Mouse (Mus musculus) neural tube, embryonic 11.5 days (tissue): Measurements from ENCODE around the gene Rpl35. TPM values are rescaled to one million over a fixed set of nuclear protein-coding genes. Genes with fewer than 3 reads are reported as not detected.
A peak's percentile ranks its signal among the peaks of the same experiment; 100 is the strongest.

Experiments
- ATAC-seq: fragments of 200-750 bp; cut with Nextera tagmentation; 2 replicates; pipeline ENCODE4 v1.8.0; 2017; ENCODE audit warnings: moderate number of reproducible peaks, mild to moderate bottlenecking, moderate TSS enrichment, moderate library complexity; ENCODE audit not compliant: insufficient read depth, low FRiP score, low TSS enrichment
- DNase-seq: peaks from one replicate; pipeline ENCODE4 v3.0.0-alpha.2; 2015; ENCODE audit warnings: low spot score
- H3K27ac ChIP-seq: fragments of 300-500 bp; sonication (generic); 2 replicates; pipeline ENCODE4 v1.5.1; 2014; ENCODE audit warnings: low read depth, mild to moderate bottlenecking, low read length
- H3K27me3 ChIP-seq: fragments of 300-500 bp; sonication (generic); 2 replicates; pipeline ENCODE4 v1.6.1; 2014; ENCODE audit warnings: mild to moderate bottlenecking, low read length, mixed read lengths; ENCODE audit not compliant: control insufficient read depth, insufficient read depth
- H3K36me3 ChIP-seq: fragments of 300-500 bp; sonication (generic); 2 replicates; pipeline ENCODE4 v1.6.1; 2014; ENCODE audit warnings: mild to moderate bottlenecking, low read length, moderate library complexity, mixed read lengths; ENCODE audit not compliant: control insufficient read depth, insufficient read depth
- H3K4me1 ChIP-seq: fragments of 300-500 bp; sonication (generic); 2 replicates; pipeline ENCODE4 v1.6.1; 2014; ENCODE audit warnings: low read length, mixed read lengths; ENCODE audit not compliant: control insufficient read depth, insufficient read depth
- H3K4me2 ChIP-seq: fragments of 300-500 bp; sonication (generic); 2 replicates; pipeline ENCODE4 v1.6.1; 2014; ENCODE audit warnings: low read depth, mild to moderate bottlenecking, moderate library complexity
- H3K4me3 ChIP-seq: fragments of 300-500 bp; sonication (generic); 2 replicates; pipeline ENCODE4 v1.5.1; 2014; ENCODE audit warnings: low read depth, low read length
- H3K9ac ChIP-seq: fragments of 300-500 bp; sonication (generic); 2 replicates; pipeline ENCODE4 v1.6.1; 2014; ENCODE audit warnings: mild to moderate bottlenecking, low read length
- H3K9me3 ChIP-seq: fragments of 300-500 bp; sonication (generic); 2 replicates; pipeline ENCODE4 v1.6.1; 2016; ENCODE audit warnings: low read length; ENCODE audit not compliant: control insufficient read depth
- WGBS: fragments of 180-500 bp; shearing (Covaris S2); extraction: QIAGEN DNeasy Blood & Tissue Kit; methylation state at CpG from one replicate; pipeline ENCODE4 v1.1.7; 2014; 5-methylcytosine and 5-hydroxymethylcytosine counted together
- polyA plus RNA-seq: library from polyadenylated mRNA; unstranded; fragments of >200 nt; fragmentation: Nextera tagmentation; extraction: Ambion mirVana; gene quantifications from 2 replicates; pipeline ENCODE4 v1.2.1, GENCODE M21; 2014

Gene Rpl35
- polyA plus RNA-seq, 1 experiment from 2014 or later = 909 TPM

DNA sequence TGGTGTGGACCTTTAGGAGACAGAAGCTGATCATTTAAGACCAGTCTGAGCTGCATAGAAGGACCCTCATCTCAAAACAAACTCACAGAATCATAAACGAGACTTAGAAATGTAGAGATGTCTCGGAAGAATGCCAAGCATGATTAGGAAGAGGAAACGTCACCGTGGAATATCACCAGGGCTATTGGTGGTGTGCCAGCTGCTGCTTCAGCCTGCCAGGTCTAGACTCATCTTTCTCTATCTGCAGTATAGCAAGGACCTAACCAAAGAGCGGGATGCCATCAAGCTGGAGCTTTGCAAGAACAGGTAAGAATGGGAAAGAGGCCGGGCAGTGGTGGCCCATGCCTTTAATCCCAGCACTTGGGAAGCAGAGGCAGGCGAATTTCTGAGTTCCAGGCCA, 31.7 kb downstream of the Rpl35 start:
- H3K9ac ChIP-seq = no peak overlapping the region
- H3K36me3 ChIP-seq = no peaks in the 10 kb centered on the region
- H3K27ac ChIP-seq = no peak overlapping the region
- 84% methylated on average over 7 of the region's 7 CpGs for WGBS
- H3K4me2 ChIP-seq = no peak overlapping the region
- DNase-seq (no peak), ATAC-seq (no peak)
- no peaks in the 10 kb centered on the region for H3K4me1 ChIP-seq
- H3K9me3 ChIP-seq = no peaks in the 10 kb centered on the region
- no peak overlapping the region for H3K4me3 ChIP-seq
- no peaks in the 10 kb centered on the region for H3K27me3 ChIP-seq

DNA sequence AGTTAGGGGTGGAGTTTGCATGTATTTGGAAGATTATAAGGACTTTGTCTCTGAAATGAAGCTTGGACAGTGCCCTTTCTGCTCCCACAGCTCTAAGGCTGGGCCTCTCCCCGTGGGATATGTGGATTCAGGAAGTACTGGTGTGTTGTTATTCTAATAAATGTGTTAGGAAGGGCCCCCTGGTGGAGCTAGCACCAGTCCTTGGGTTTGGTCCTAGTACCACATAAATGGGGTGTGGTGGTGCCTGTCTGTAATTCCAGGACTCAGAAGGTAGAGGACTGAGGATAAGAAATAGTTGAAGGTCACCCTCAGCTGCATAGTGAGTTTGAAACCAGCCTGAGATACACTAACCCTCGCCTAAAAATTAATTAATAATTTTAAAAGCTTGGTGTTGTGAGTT, 32.2 kb downstream of the Rpl35 start:
- Histone ChIP-seq H3K4me3 (no peak overlapping the region), H3K27me3 (no peaks in the 10 kb centered on the region), H3K36me3 (no peaks in the 10 kb centered on the region), H3K27ac (no peak overlapping the region), H3K4me2 (no peak overlapping the region), H3K9me3 (no peaks in the 10 kb centered on the region), H3K9ac (no peak overlapping the region), H3K4me1 (no peaks in the 10 kb centered on the region)
- 32% methylated on average over 2 of the region's 2 CpGs for WGBS
- ATAC-seq (no peak), DNase-seq (no peak)

DNA sequence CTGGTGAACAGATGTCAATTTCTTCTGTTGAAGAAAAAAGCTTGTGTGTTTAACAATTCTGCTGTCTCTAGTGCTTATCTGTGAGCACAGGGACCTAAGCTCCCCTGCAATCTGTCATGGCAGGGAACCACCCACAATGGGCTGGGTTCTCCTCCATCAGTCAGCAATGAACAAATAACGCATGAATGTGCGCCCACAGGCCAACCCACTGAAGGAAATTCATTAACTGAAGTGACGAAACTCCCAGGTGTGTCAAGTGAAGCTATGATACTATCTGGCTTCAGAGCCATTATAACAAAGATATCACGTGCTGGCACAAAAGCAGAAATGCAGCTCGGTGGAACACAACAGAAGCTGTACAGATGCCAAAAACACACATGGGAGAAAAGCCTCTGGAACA, 35.4 kb downstream of the Rpl35 start:
- Histone ChIP-seq H3K4me2 (no peak overlapping the region), H3K36me3 (no peaks in the 10 kb centered on the region), H3K4me3 (no peak overlapping the region), H3K27me3 (no peaks in the 10 kb centered on the region), H3K9me3 (no peaks in the 10 kb centered on the region), H3K4me1 (no peaks in the 10 kb centered on the region), H3K9ac (no peak overlapping the region), H3K27ac (no peak overlapping the region)
- DNase-seq = no peak
- no peak for ATAC-seq
- 90% methylated on average over 5 of the region's 5 CpGs for WGBS

DNA sequence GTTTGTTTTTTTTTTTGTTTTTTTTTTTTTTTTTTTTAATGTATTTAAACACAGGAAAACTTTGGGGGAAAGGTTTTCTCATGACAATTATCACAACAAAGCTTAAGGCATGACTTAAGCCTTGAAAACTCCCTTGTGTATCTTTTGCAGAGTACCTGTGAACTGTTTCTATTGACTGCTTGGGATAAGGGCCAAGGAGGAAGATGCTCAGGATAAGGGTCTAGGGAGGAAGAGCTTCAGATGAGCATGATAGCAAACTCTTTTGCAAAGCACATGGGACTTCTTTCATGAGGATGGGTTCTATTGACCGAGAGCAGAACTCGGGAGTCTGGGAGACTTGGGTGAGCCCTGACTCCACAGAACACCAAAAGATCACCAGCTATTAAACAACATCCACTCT, 35.8 kb downstream of the Rpl35 start:
- H3K4me3 ChIP-seq = no peak overlapping the region
- no peak overlapping the region for H3K27ac ChIP-seq
- no peaks in the 10 kb centered on the region for H3K9me3 ChIP-seq
- DNase-seq (no peak), ATAC-seq (no peak)
- H3K4me2 ChIP-seq = no peak overlapping the region
- WGBS = 100% methylated on average over 2 of the region's 2 CpGs
- no peaks in the 10 kb centered on the region for H3K27me3 ChIP-seq
- H3K36me3 ChIP-seq = no peaks in the 10 kb centered on the region
- no peaks in the 10 kb centered on the region for H3K4me1 ChIP-seq
- no peak overlapping the region for H3K9ac ChIP-seq

DNA sequence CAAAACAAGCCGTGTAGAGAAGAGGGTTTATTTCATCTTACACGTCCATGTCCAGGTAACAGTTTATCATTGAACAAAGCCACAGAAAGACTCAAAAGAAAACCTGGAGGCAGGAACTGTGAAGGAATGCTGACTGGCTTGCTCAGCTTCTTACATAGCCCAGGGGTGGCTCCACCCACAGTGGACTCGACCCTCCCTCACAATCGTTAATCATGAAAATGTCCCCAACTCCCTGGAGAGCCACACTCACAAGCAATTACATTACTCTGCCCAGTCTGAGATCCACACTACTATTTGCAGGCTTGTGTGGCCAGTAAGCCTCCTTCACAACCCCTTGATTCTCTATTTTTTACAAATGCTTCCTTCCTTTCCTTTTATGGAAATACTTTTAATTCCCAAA, 41.2 kb downstream of the Rpl35 start:
- no peaks in the 10 kb centered on the region for H3K9me3 ChIP-seq
- H3K9ac ChIP-seq = no peak overlapping the region
- H3K27me3 ChIP-seq = no peaks in the 10 kb centered on the region
- no peak overlapping the region for H3K4me2 ChIP-seq
- no peak overlapping the region for H3K27ac ChIP-seq
- WGBS = 35% methylated on average over 4 of the region's 4 CpGs
- 0 out of 2 replicates have a peak, but pooled peaks have one; percentile 53 for ATAC-seq
- DNase-seq = peak; percentile 43
- H3K4me3 ChIP-seq = no peak overlapping the region
- no peaks in the 10 kb centered on the region for H3K4me1 ChIP-seq
- H3K36me3 ChIP-seq = no peaks in the 10 kb centered on the region

DNA sequence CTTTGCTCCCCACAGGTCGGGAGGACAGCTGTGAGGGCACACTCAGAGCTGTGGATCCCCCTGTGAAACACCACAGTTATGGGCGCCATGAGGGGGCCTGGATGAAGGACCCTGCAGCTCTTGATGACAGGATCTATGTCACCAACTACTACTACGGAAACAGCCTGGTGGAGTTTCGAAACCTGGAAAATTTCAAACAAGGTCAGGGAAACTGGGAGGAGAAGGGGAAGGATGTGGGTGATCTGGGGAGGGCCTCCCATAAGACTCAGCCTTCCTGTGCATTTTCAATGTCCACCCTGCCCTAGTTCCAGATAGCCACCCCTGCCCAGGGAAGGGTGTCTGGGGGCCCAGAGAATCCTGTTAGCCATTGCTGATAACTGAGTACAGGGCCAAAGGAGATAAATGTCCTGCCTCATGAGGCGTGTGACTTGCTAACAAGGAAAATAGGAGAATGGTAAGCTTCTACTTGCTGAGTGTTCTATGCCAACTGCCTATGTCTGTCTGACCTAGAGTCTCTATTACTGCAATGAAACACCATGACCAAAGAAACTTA, 47.7 kb downstream of the Rpl35 start:
- ATAC-seq = no peak
- DNase-seq = no peak
- 90% methylated on average over 5 of the region's 5 CpGs for WGBS
- Histone ChIP-seq H3K9me3 (no peaks in the 10 kb centered on the region), H3K27ac (no peak overlapping the region), H3K36me3 (no peaks in the 10 kb centered on the region), H3K4me2 (no peak overlapping the region), H3K27me3 (no peaks in the 10 kb centered on the region), H3K9ac (no peak overlapping the region), H3K4me1 (no peaks in the 10 kb centered on the region), H3K4me3 (no peak overlapping the region)

DNA sequence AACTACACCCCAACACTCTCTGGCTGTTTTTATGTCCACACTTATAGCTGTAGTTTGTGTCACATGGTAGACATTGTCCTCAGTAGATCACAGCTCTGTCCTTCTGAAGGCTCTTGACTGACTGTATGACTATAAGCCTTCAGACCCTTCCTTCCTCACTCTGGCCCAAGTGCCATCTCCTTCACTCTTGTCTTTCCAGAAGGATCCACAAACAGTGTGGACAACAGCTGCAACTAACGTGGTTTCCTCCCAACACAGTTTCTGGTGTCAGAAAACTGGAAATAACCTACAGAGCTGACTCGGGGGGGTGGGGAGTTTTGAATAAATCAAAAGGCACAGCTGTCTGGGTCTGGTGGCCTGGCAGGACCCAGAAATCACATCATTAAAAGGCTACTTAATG, 49.4 kb downstream of the Rpl35 start:
- no peak overlapping the region for H3K4me2 ChIP-seq

DNA sequence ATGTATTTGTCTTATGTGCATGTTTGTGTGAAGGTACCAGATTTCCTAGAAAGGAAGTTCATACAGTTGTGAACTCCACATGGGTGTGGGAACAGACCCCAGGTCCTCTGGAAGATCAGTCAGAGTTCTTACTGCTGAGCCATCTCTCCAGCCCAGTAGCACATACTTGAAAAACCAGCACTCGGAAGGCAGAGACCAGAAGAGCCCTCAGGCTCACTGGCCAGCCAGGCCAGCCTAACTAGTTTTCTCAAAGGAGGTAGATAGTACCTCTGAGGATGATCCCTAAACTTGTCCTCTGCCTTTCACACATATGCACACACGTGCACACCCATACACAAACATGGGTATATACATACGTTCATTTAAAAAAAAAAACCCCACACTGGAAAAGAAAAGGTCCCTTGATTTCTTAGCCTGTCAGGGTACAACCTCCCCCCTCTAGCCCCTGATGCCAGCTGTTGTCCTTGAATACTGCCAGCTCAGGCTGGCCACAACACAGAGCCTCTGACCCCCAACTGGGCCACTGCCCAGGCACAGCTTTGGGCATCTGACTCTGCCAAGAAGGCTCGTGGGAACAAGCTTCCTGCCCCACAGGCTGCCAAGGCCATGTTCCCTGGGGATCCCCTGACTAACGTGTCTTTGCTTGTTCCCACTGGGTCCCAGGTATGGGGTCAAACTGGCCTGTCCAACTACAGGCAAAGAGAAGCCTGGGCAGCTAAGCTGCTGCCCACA, 52.1 kb downstream of the Rpl35 start:
- H3K27me3 ChIP-seq = no peaks in the 10 kb centered on the region
- DNase-seq (no peak), ATAC-seq (no peak)
- H3K27ac ChIP-seq = no peak overlapping the region
- H3K9me3 ChIP-seq = no peaks in the 10 kb centered on the region
- no peak overlapping the region for H3K9ac ChIP-seq
- WGBS = 76% methylated on average over 5 of the region's 5 CpGs
- H3K4me1 ChIP-seq = no peaks in the 10 kb centered on the region
- H3K4me2 ChIP-seq = no peak overlapping the region
- no peaks in the 10 kb centered on the region for H3K36me3 ChIP-seq
- no peak overlapping the region for H3K4me3 ChIP-seq

More for the DNA sequence above, 49.4 kb downstream of the Rpl35 start:
- H3K4me3 ChIP-seq = no peak overlapping the region
- H3K4me1 ChIP-seq = no peaks in the 10 kb centered on the region
- H3K27me3 ChIP-seq = no peaks in the 10 kb centered on the region
- no peak overlapping the region for H3K27ac ChIP-seq
- DNase-seq (no peak), ATAC-seq (no peak)
- WGBS = 86% methylated on average over 2 of the region's 2 CpGs
- no peaks in the 10 kb centered on the region for H3K36me3 ChIP-seq
- no peak overlapping the region for H3K9ac ChIP-seq
- H3K9me3 ChIP-seq = no peaks in the 10 kb centered on the region
